Mouse (Mus musculus) midbrain, postnatal 0 days (tissue): ENCODE measurements around the gene Ttc27. TPM values are rescaled to one million over a fixed set of nuclear protein-coding genes. Genes with fewer than 3 reads are reported as not detected.

Experiments used
- ATAC-seq: fragments of 200-750 bp; cut with Nextera tagmentation; 2 replicates; pipeline ENCODE4 v1.8.0; 2017; ENCODE audit warnings: moderate number of reproducible peaks, mild to moderate bottlenecking, moderate TSS enrichment, moderate library complexity; ENCODE audit not compliant: low FRiP score
- DNase-seq: peaks from one replicate; pipeline ENCODE4 v3.0.0-alpha.2; 2015; ENCODE audit warnings: low spot score
- H3K27ac ChIP-seq: fragments of 300-500 bp; sonication (generic); 2 replicates; pipeline ENCODE4 v1.5.1; 2014; ENCODE audit warnings: low read depth, mild to moderate bottlenecking, low read length, mixed read lengths
- H3K27me3 ChIP-seq: fragments of 300-500 bp; sonication (generic); 2 replicates; pipeline ENCODE4 v1.6.1; 2014; ENCODE audit warnings: low read length, control low read depth, mixed read lengths; ENCODE audit not compliant: insufficient read depth
- H3K36me3 ChIP-seq: fragments of 300-500 bp; sonication (generic); 2 replicates; pipeline ENCODE4 v1.6.1; 2014; ENCODE audit warnings: low read length, control low read depth, mixed read lengths; ENCODE audit not compliant: insufficient read depth
- H3K4me1 ChIP-seq: fragments of 300-500 bp; sonication (generic); 2 replicates; pipeline ENCODE4 v1.6.1; 2014; ENCODE audit warnings: mild to moderate bottlenecking, control low read depth, antibody characterized with exemption, low read length, mixed read lengths; ENCODE audit not compliant: insufficient read depth
- H3K4me2 ChIP-seq: fragments of 300-500 bp; sonication (generic); 2 replicates; pipeline ENCODE4 v1.6.1; 2014; ENCODE audit warnings: low read depth, mild to moderate bottlenecking, low read length, mixed read lengths; ENCODE audit not compliant: poor library complexity, severe bottlenecking
- H3K4me3 ChIP-seq: fragments of 300-500 bp; sonication (generic); 2 replicates; pipeline ENCODE4 v1.5.1; 2014; ENCODE audit warnings: low read depth, mild to moderate bottlenecking, low read length, moderate library complexity
- H3K9ac ChIP-seq: fragments of 300-500 bp; sonication (generic); replicated peaks from 2 replicates; pipeline ENCODE4 v1.6.1; 2014; ENCODE audit warnings: mild to moderate bottlenecking, low read length, moderate library complexity, mixed read lengths; ENCODE audit not compliant: poor library complexity, severe bottlenecking
- H3K9me3 ChIP-seq: fragments of 300-500 bp; sonication (generic); 2 replicates; pipeline ENCODE4 v1.6.1; 2016; ENCODE audit warnings: low read length, control low read depth
- CTCF ChIP-seq: IDR thresholded peaks from 2 replicates; pipeline ENCODE4 v1.5.1; 2016; ENCODE audit warnings: antibody characterized with exemption, mild to moderate bottlenecking
- WGBS: fragments of 180-500 bp; shearing (Covaris S2); extraction: QIAGEN DNeasy Blood & Tissue Kit; methylation state at CpG from one replicate; pipeline ENCODE4 v1.1.7; 2014; 5-methylcytosine and 5-hydroxymethylcytosine counted together
- polyA plus RNA-seq: library from polyadenylated mRNA; unstranded; fragments of >200 nt; fragmentation: Nextera tagmentation; extraction: Ambion mirVana; gene quantifications from 2 replicates; pipeline ENCODE4 v1.2.1, GENCODE M21; 2015
- total RNA-seq: library from RNA; depleted of rRNA; stranded (reverse); fragments of >200 nt; gene quantifications from 2 replicates; pipeline ENCODE4 v1.2.3, GENCODE M21; 2014

The Ttc27 gene
- total and polyA plus RNA-seq, 2 experiments from 2014 or later: 12.6 to 13.0 TPM

DNA sequence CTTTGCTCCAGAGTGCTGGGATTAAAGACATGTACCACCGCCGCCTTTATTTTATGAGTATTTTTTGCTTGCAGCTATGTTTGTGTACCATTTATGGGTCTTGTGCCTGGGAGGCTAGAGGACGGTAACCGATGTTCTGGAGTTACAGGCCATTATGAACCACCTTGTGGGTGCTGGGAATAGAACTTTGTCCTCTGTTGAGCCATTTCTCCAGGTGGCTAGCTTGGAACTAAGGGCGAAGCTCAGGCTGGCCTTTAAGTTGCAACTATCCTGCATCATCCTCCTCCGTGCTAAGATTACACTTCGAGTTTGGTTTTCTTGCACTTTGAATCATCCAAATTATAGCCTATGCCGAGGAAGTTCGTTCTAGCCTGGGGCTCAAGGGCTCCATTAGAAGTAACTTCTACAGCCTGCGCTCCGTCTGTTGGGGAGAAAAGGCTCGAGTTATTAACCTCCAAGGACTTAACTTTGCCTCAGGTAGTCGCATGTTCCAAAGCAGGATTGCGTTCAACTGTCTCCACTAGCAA lies 378 bp upstream of the Ttc27 start:
- no peak overlapping the region for H3K27ac ChIP-seq
- peak overlapping the region; percentile 81 for H3K4me3 ChIP-seq
- H3K4me2 ChIP-seq: peak overlapping the region; percentile 87
- no peaks in the 10 kb centered on the region for H3K27me3 ChIP-seq
- peaks cover 3% of the 10 kb centered on the region; the same call in 1 of the 2 replicates for H3K36me3 ChIP-seq
- DNase-seq (no peak), ATAC-seq (no peak)
- WGBS: 9% methylated on average over 14 of the region's 14 CpGs
- H3K9me3 ChIP-seq: no peaks in the 10 kb centered on the region
- peak overlapping the region; percentile 55; the same call in 1 of the 2 replicates for H3K9ac ChIP-seq
- TF ChIP-seq CTCF: no peak
- H3K4me1 ChIP-seq: no peaks in the 10 kb centered on the region

- TF ChIP-seq CTCF: peak; percentile 57
- H3K27me3 ChIP-seq: no peaks in the 10 kb centered on the region
- H3K9ac ChIP-seq: no peak overlapping the region
- peaks cover 9% of the 10 kb centered on the region; the same call in 1 of the 2 replicates for H3K36me3 ChIP-seq
- no peak overlapping the region for H3K27ac ChIP-seq
- H3K4me1 ChIP-seq: no peaks in the 10 kb centered on the region
- DNase-seq: peak; percentile 28
- no peak overlapping the region for H3K4me2 ChIP-seq
- no peak for ATAC-seq
- no peak overlapping the region for H3K4me3 ChIP-seq
- H3K9me3 ChIP-seq: no peaks in the 10 kb centered on the region
These were observed 15.3 kb downstream of the Ttc27 start for GRCm38 (mm10) chr17:74732872-74733271.

- no peak for TF ChIP-seq CTCF
These were observed 17.9 kb downstream of the Ttc27 start for GRCm38 (mm10) chr17:74735392-74735791.

DNA sequence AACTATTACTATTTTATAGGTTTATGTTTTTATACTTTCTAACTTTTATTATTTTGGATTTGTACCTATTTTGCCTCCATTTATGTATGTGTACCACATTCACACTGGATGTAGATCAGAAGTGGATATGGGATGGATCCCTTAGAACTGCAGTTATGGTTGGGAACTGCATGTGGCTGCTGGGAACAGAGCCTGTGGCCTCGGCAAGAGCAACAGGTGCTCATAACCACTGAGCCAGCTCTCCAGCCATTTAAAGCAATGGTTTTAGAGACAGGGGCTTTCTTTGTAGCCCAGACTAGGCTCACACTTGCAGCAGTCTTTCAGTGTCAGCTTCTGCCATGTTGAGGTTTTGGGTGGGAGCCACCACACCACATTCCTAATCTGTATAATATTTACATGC lies 32.1 kb downstream of the Ttc27 start:
- H3K27ac ChIP-seq: no peak overlapping the region
- ATAC-seq (no peak), DNase-seq (no peak)
- WGBS: 81% methylated on average over 1 of the region's 1 CpGs
- TF ChIP-seq CTCF: no peak
- H3K4me3 ChIP-seq: no peak overlapping the region
- H3K36me3 ChIP-seq: peaks cover 7% of the 10 kb centered on the region
- H3K9me3 ChIP-seq: no peaks in the 10 kb centered on the region
- H3K4me2 ChIP-seq: no peak overlapping the region
- no peak overlapping the region for H3K9ac ChIP-seq
- H3K4me1 ChIP-seq: no peaks in the 10 kb centered on the region
- H3K27me3 ChIP-seq: no peaks in the 10 kb centered on the region

More at GRCm38 (mm10) chr17:74735392-74735791, 17.9 kb downstream of the Ttc27 start:
- no peaks in the 10 kb centered on the region for H3K4me1 ChIP-seq
- ATAC-seq: no peak
- DNase-seq: no peak
- H3K9me3 ChIP-seq: no peaks in the 10 kb centered on the region
- no peak overlapping the region for H3K9ac ChIP-seq
- no peaks in the 10 kb centered on the region for H3K27me3 ChIP-seq
- H3K27ac ChIP-seq: no peak overlapping the region
- H3K4me2 ChIP-seq: no peak overlapping the region
- H3K4me3 ChIP-seq: no peak overlapping the region
- peaks cover 9% of the 10 kb centered on the region; the same call in 1 of the 2 replicates for H3K36me3 ChIP-seq
- 93% methylated on average over 11 of the region's 11 CpGs for WGBS

DNA sequence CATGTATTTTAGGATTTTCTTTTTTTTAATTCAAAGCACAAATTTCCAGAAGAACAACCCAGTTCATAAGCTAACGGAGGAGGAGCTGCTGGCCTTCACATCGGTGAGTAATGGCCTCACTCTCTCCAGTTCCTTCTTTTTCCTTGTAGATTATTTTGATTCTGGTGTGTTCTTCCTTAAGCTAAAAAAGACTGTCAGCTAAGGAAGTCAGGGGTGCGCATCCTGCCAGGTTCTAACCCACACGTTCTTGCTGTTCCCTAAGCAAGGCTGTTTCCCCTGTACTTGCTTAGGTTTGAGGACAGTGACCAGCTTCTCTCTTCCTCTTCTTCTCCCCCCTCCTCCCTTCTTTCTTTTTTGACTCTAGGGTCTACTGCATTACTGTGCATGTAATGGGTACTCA lies 33.5 kb downstream of the Ttc27 start:
- Histone ChIP-seq H3K9me3 (no peaks in the 10 kb centered on the region), H3K27ac (no peak overlapping the region), H3K27me3 (no peaks in the 10 kb centered on the region), H3K9ac (no peak overlapping the region), H3K36me3 (peaks cover 7% of the 10 kb centered on the region), H3K4me3 (no peak overlapping the region), H3K4me2 (no peak overlapping the region), H3K4me1 (no peaks in the 10 kb centered on the region)
- no peak for ATAC-seq
- 90% methylated on average over 4 of the region's 4 CpGs for WGBS
- TF ChIP-seq CTCF: no peak
- no peak for DNase-seq

GRCm38 (mm10) chr17:74752906-74753627 lies 35.5 kb downstream of the Ttc27 start:
- Histone ChIP-seq H3K27me3 (no peaks in the 10 kb centered on the region), H3K4me1 (no peaks in the 10 kb centered on the region), H3K9ac (no peak overlapping the region), H3K27ac (no peak overlapping the region), H3K9me3 (no peaks in the 10 kb centered on the region), H3K4me3 (no peak overlapping the region), H3K4me2 (no peak overlapping the region), H3K36me3 (peaks cover 4% of the 10 kb centered on the region)
- ATAC-seq (no peak), DNase-seq (no peak)
- TF ChIP-seq CTCF: no peak
- WGBS: 83% methylated on average over 8 of the region's 8 CpGs
